Mouse (Mus musculus): ENCODE measurements around the gene Tmem247. TPM values are rescaled to one million over a fixed set of nuclear protein-coding genes. Genes with fewer than 3 reads are reported as not detected.

Tmem247 gene
- total RNA-seq (2014; fragmentation: Nextera tagmentation) (not detected in 2 replicates), total RNA-seq (2017) (not detected in 2 replicates), polyA plus RNA-seq (2012) (not detected in 2 replicates)

DNA sequence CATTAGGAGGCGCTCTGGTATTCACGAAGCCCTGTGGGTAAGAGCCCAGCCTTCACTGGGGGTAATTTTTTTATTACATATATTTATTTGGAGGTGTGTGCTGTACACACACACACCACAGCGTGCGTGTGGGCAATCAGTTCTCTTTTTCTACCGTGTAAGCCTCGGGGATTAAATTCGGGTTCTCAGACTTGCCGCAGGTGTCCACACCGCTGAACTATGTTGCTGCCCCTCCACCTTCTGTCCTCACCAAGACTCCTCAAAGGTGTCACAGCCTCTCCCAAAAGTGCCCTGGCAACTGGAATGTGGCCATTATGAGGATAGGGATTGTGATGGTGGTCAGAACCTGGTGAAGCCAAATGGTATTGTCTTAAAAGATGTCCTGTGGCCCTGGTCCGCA, at the start of gene Tmem247:
TSS of gene Tmem247 (plus strand) at position 301 of the 400 bp plus-strand sequence.
- DNase-seq (ENCODE audit: low spot score) (no peak), ATAC-seq (ENCODE audit: extremely low read depth, insufficient number of reproducible peaks, low FRiP score, poor library complexity, severe bottlenecking) (no peak)
- TF ChIP-seq CTCF (IDR thresholded peaks at IDR 0.05; ENCODE audit: low read depth, low read length) (no peak), GATA2 (IDR thresholded peaks at IDR 0.05; ENCODE audit: borderline replicate concordance, low read depth, low read length) (no peak), POLR2AphosphoS5 (IDR thresholded peaks at IDR 0.05; ENCODE audit: insufficient replicate concordance, low read depth, low read length) (no peak)
- Histone ChIP-seq H3K36me3 (replicated peaks) (no peaks in the 10 kb centered on the region), H3K9me3 (replicated peaks) (peaks cover 31% of the 10 kb centered on the region), H3K4me1 (ENCODE audit: insufficient read depth, low read depth, low read length) (no peaks in the 10 kb centered on the region), H3K27me3 (ENCODE audit: insufficient read depth, low read length) (peaks cover 3% of the 10 kb centered on the region; the same call in 1 of the 2 replicates), H3K4me3 (ENCODE audit: low read depth, low read length) (no peak within 1 kb of the TSS)

DNA sequence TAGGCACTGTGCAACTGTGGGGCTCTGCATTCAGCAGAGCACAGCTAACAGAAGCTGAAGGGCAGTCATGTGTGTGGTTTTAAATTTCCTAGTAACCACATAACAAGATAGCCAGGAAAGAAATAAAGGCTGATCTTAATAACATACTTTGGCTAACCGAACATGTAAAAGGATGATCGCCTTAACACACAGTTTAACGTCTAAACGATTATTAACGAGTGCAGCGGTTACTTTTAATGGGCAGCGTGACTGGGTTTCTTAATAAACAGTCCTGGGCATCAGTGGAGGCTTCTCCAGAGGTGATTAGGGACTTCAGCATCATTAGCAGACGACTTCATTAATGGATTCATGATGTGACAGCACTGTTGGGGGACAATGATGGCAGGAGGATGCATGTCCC, 46.6 kb upstream of the Tmem247 start:
- ATAC-seq (ENCODE audit: extremely low read depth, insufficient number of reproducible peaks, low FRiP score, poor library complexity, severe bottlenecking) (no peak), DNase-seq (ENCODE audit: low spot score) (no peak)
- no peaks in the 10 kb centered on the region for H3K4me1 ChIP-seq (ENCODE audit: insufficient read depth, low read depth, low read length)
- no peaks in the 10 kb centered on the region for H3K36me3 ChIP-seq (replicated peaks)
- TF ChIP-seq TAL1 (conservative IDR thresholded peaks at IDR 0.05; ENCODE audit: low read depth, low read length) (no peak), CTCF (IDR thresholded peaks at IDR 0.05; ENCODE audit: low read depth, low read length) (no peak), GATA2 (IDR thresholded peaks at IDR 0.05; ENCODE audit: borderline replicate concordance, low read depth, low read length) (no peak), GATA1 (IDR thresholded peaks at IDR 0.05; ENCODE audit: borderline replicate concordance, low read length) (no peak), POLR2AphosphoS5 (IDR thresholded peaks at IDR 0.05; ENCODE audit: insufficient replicate concordance, low read depth, low read length) (no peak)
- H3K4me3 ChIP-seq (ENCODE audit: low read depth, low read length), result no peak overlapping the region
- H3K9me3 ChIP-seq (replicated peaks), result 0 out of 2 replicates have a peak, but pooled peaks cover 6% of the 10 kb centered on the region
- no peaks in the 10 kb centered on the region for H3K27me3 ChIP-seq (ENCODE audit: insufficient read depth, low read length)

DNA sequence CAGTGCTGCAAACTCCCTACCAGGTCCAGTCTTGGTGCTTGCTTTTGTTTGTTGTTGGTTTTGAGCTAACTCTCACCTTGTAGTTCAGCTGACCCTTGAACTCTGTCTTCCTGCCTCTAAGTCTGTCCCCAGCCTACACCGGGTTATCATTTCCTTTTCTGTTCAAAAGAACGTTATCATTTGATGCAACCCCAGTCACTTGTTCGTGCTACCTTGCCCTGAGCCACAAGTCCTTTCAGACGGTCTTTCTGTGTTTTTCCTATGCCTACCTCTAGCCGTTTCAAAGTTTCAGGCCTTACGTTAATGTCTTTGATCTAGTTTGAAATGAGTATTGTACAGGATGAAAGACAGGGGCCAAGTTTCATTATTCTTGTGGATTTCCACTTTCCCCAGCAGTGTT, 44.5 kb upstream of the Tmem247 start:
- no peak for DNase-seq (ENCODE audit: low spot score)
- no peaks in the 10 kb centered on the region for H3K4me1 ChIP-seq (ENCODE audit: insufficient read depth, low read depth, low read length)
- ATAC-seq (ENCODE audit: extremely low read depth, insufficient number of reproducible peaks, low FRiP score, poor library complexity, severe bottlenecking), result no peak
- H3K4me3 ChIP-seq (ENCODE audit: low read depth, low read length), result no peak overlapping the region
- H3K36me3 ChIP-seq (replicated peaks), result no peaks in the 10 kb centered on the region
- peaks cover 6% of the 10 kb centered on the region; the same call in 1 of the 2 replicates for H3K9me3 ChIP-seq (replicated peaks)
- H3K27me3 ChIP-seq (ENCODE audit: insufficient read depth, low read length), result no peaks in the 10 kb centered on the region
- no peak for TF ChIP-seq TAL1 (conservative IDR thresholded peaks at IDR 0.05; ENCODE audit: low read depth, low read length)
- TF ChIP-seq GATA1 (IDR thresholded peaks at IDR 0.05; ENCODE audit: borderline replicate concordance, low read length), result no peak
- no peak for TF ChIP-seq CTCF (IDR thresholded peaks at IDR 0.05; ENCODE audit: low read depth, low read length)
- TF ChIP-seq POLR2AphosphoS5 (IDR thresholded peaks at IDR 0.05; ENCODE audit: insufficient replicate concordance, low read depth, low read length), result no peak
- no peak for TF ChIP-seq GATA2 (IDR thresholded peaks at IDR 0.05; ENCODE audit: borderline replicate concordance, low read depth, low read length)

DNA sequence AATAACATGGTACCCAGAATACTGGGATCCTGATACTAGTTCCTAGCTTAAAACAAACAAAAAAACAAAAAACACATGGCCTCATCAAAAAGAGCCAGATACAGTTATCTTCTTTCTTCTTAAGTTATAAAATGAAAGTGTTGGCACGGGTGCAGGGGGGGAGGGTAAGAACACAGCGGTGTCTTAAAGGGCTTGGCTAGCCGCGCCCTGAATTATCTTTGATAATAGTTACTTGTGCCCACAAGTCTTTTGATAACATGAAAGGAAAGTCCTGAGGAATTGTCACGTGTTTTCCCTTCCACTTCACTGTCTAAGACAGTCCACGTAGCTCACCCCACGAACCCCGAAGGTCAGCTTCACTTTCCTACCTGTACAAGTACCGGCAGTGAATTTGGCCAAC, 40.2 kb upstream of the Tmem247 start:
- no peak for TF ChIP-seq CTCF (IDR thresholded peaks at IDR 0.05; ENCODE audit: low read depth, low read length)
- no peak for TF ChIP-seq POLR2AphosphoS5 (IDR thresholded peaks at IDR 0.05; ENCODE audit: insufficient replicate concordance, low read depth, low read length)
- no peak for TF ChIP-seq TAL1 (conservative IDR thresholded peaks at IDR 0.05; ENCODE audit: low read depth, low read length)
- no peak for TF ChIP-seq GATA2 (IDR thresholded peaks at IDR 0.05; ENCODE audit: borderline replicate concordance, low read depth, low read length)
- no peak for TF ChIP-seq GATA1 (IDR thresholded peaks at IDR 0.05; ENCODE audit: borderline replicate concordance, low read length)
- H3K4me1 ChIP-seq (ENCODE audit: insufficient read depth, low read depth, low read length), result no peaks in the 10 kb centered on the region
- no peak for ATAC-seq (ENCODE audit: extremely low read depth, insufficient number of reproducible peaks, low FRiP score, poor library complexity, severe bottlenecking)
- no peaks in the 10 kb centered on the region for H3K27me3 ChIP-seq (ENCODE audit: insufficient read depth, low read length)
- H3K4me3 ChIP-seq (ENCODE audit: low read depth, low read length), result no peak overlapping the region
- no peak for DNase-seq (ENCODE audit: low spot score)
- H3K9me3 ChIP-seq (replicated peaks), result peaks cover 7% of the 10 kb centered on the region
- H3K36me3 ChIP-seq (replicated peaks), result no peaks in the 10 kb centered on the region

DNA sequence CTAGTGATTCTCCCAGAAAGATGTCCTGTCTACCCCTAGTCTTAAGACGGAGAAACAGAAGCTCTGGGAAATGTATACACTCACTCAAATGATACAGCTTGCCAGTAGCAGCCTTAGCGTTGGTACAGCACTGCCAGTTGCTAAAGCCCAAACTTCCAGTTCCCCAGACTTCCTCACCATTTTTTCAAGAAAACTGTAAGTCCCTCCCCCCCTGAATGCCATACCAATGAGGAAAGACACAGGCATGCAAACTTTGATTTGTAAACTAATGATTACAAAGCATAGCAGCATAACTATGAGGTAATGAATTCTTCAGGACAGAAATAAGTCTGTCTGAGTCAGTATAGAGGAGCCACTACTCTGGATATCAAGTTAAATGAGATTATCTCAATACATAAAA, 39.4 kb upstream of the Tmem247 start:
- H3K4me1 ChIP-seq (ENCODE audit: insufficient read depth, low read depth, low read length), result no peaks in the 10 kb centered on the region
- peaks cover 7% of the 10 kb centered on the region for H3K9me3 ChIP-seq (replicated peaks)
- no peak for DNase-seq (ENCODE audit: low spot score)
- TF ChIP-seq GATA1 (IDR thresholded peaks at IDR 0.05; ENCODE audit: borderline replicate concordance, low read length) (no peak), TAL1 (conservative IDR thresholded peaks at IDR 0.05; ENCODE audit: low read depth, low read length) (no peak), POLR2AphosphoS5 (IDR thresholded peaks at IDR 0.05; ENCODE audit: insufficient replicate concordance, low read depth, low read length) (no peak), GATA2 (IDR thresholded peaks at IDR 0.05; ENCODE audit: borderline replicate concordance, low read depth, low read length) (no peak), CTCF (IDR thresholded peaks at IDR 0.05; ENCODE audit: low read depth, low read length) (no peak)
- H3K4me3 ChIP-seq (ENCODE audit: low read depth, low read length), result no peak overlapping the region
- ATAC-seq (ENCODE audit: extremely low read depth, insufficient number of reproducible peaks, low FRiP score, poor library complexity, severe bottlenecking), result no peak
- H3K27me3 ChIP-seq (ENCODE audit: insufficient read depth, low read length), result no peaks in the 10 kb centered on the region
- H3K36me3 ChIP-seq (replicated peaks), result no peaks in the 10 kb centered on the region

DNA sequence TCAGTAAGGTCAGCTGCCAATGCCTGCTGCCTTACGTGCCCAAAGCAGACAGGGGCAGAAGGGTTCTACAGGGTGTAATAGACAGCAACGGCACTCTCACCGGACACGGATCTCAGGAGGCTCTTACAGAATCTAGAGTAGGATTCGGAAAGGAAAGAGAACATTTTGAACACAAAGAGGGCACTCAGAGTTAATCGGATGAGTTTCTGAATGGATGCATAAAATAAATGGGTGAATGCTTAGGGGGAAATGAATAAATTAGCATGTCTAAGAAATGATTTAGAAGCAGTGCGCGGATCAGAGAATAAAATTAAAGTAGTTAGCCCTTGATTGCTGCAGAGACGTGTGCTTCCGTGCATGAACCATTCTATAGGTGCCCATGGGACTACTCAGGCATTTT, 37.1 kb upstream of the Tmem247 start:
- DNase-seq (ENCODE audit: low spot score), result no peak
- no peak for ATAC-seq (ENCODE audit: extremely low read depth, insufficient number of reproducible peaks, low FRiP score, poor library complexity, severe bottlenecking)
- Histone ChIP-seq H3K4me3 (ENCODE audit: low read depth, low read length) (no peak overlapping the region), H3K4me1 (ENCODE audit: insufficient read depth, low read depth, low read length) (no peaks in the 10 kb centered on the region), H3K36me3 (replicated peaks) (no peaks in the 10 kb centered on the region), H3K27me3 (ENCODE audit: insufficient read depth, low read length) (no peaks in the 10 kb centered on the region), H3K9me3 (replicated peaks) (peaks cover 5% of the 10 kb centered on the region)
- TF ChIP-seq GATA2 (IDR thresholded peaks at IDR 0.05; ENCODE audit: borderline replicate concordance, low read depth, low read length) (no peak), POLR2AphosphoS5 (IDR thresholded peaks at IDR 0.05; ENCODE audit: insufficient replicate concordance, low read depth, low read length) (no peak), CTCF (IDR thresholded peaks at IDR 0.05; ENCODE audit: low read depth, low read length) (no peak), TAL1 (conservative IDR thresholded peaks at IDR 0.05; ENCODE audit: low read depth, low read length) (no peak), GATA1 (IDR thresholded peaks at IDR 0.05; ENCODE audit: borderline replicate concordance, low read length) (no peak)
